Mouse (Mus musculus): ENCODE measurements around the gene N4bp2l1. TPM values are rescaled to one million over a fixed set of nuclear protein-coding genes. Genes with fewer than 3 reads are reported as not detected.
"Not testable (repeated sequence)": the region's sequence is repeated elsewhere in the genome, so short reads cannot be mapped to it uniquely, and the experiment has no call there.

Gene N4bp2l1
- total RNA-seq (2015; ENCODE audit: low replicate concordance) (21.3 and 36.5 TPM in 2 replicates), total RNA-seq (2017; ENCODE audit: low replicate concordance) (10.5 and 13.7 TPM in 2 replicates)

GRCm38 (mm10) chr5:150597088-150597487 is at the start of gene N4bp2l1:
Gene N4bp2l1 (minus strand): TSS chr5:150597188.
- no peak for ATAC-seq (replicated peaks; ENCODE audit: low FRiP score, poor library complexity, severe bottlenecking)

- ATAC-seq (replicated peaks; ENCODE audit: low FRiP score, poor library complexity, severe bottlenecking) = no peak
Observed at GRCm38 (mm10) chr5:150644926-150645325, 47.9 kb upstream of the N4bp2l1 start.

- ATAC-seq (replicated peaks; ENCODE audit: low FRiP score, poor library complexity, severe bottlenecking) = not testable (repeated sequence)
Observed at GRCm38 (mm10) chr5:150643390-150643789, 46.4 kb upstream of the N4bp2l1 start.

- ATAC-seq (replicated peaks; ENCODE audit: low FRiP score, poor library complexity, severe bottlenecking) = peak; percentile 83
Observed at GRCm38 (mm10) chr5:150641440-150641839, 44.5 kb upstream of the N4bp2l1 start.

- no peak for ATAC-seq (replicated peaks; ENCODE audit: low FRiP score, poor library complexity, severe bottlenecking)
Observed at GRCm38 (mm10) chr5:150629692-150630091, 32.7 kb upstream of the N4bp2l1 start.

GRCm38 (mm10) chr5:150629272-150629671 is 32.3 kb upstream of the N4bp2l1 start:
- no peak for ATAC-seq (replicated peaks; ENCODE audit: low FRiP score, poor library complexity, severe bottlenecking)

- ATAC-seq (replicated peaks; ENCODE audit: low FRiP score, poor library complexity, severe bottlenecking) = no peak
Observed at GRCm38 (mm10) chr5:150625528-150625927, 28.5 kb upstream of the N4bp2l1 start.

- no peak for ATAC-seq (replicated peaks; ENCODE audit: low FRiP score, poor library complexity, severe bottlenecking)
Observed at GRCm38 (mm10) chr5:150622792-150623191, 25.8 kb upstream of the N4bp2l1 start.

GRCm38 (mm10) chr5:150621592-150621991 is 24.6 kb upstream of the N4bp2l1 start:
- no peak for ATAC-seq (replicated peaks; ENCODE audit: low FRiP score, poor library complexity, severe bottlenecking)

- no peak for ATAC-seq (replicated peaks; ENCODE audit: low FRiP score, poor library complexity, severe bottlenecking)
Observed at GRCm38 (mm10) chr5:150620588-150621135, 23.7 kb upstream of the N4bp2l1 start.

- no peak for ATAC-seq (replicated peaks; ENCODE audit: low FRiP score, poor library complexity, severe bottlenecking)
Observed at GRCm38 (mm10) chr5:150618599-150619355, 21.8 kb upstream of the N4bp2l1 start.

GRCm38 (mm10) chr5:150616731-150617130 is 19.7 kb upstream of the N4bp2l1 start:
- ATAC-seq (replicated peaks; ENCODE audit: low FRiP score, poor library complexity, severe bottlenecking) = no peak

GRCm38 (mm10) chr5:150616216-150616615 is 19.2 kb upstream of the N4bp2l1 start:
- no peak for ATAC-seq (replicated peaks; ENCODE audit: low FRiP score, poor library complexity, severe bottlenecking)

GRCm38 (mm10) chr5:150614054-150614453 is 17.1 kb upstream of the N4bp2l1 start:
- ATAC-seq (replicated peaks; ENCODE audit: low FRiP score, poor library complexity, severe bottlenecking) = no peak

- ATAC-seq (replicated peaks; ENCODE audit: low FRiP score, poor library complexity, severe bottlenecking) = no peak
Observed at GRCm38 (mm10) chr5:150611697-150612096, 14.7 kb upstream of the N4bp2l1 start.

GRCm38 (mm10) chr5:150611136-150611535 is 14.1 kb upstream of the N4bp2l1 start:
- no peak for ATAC-seq (replicated peaks; ENCODE audit: low FRiP score, poor library complexity, severe bottlenecking)

GRCm38 (mm10) chr5:150607631-150608030 is 10.6 kb upstream of the N4bp2l1 start:
- no peak for ATAC-seq (replicated peaks; ENCODE audit: low FRiP score, poor library complexity, severe bottlenecking)

- ATAC-seq (replicated peaks; ENCODE audit: low FRiP score, poor library complexity, severe bottlenecking) = no peak
Observed at GRCm38 (mm10) chr5:150606131-150606530, 9.1 kb upstream of the N4bp2l1 start.

GRCm38 (mm10) chr5:150601441-150602230 is 4.6 kb upstream of the N4bp2l1 start:
- ATAC-seq (replicated peaks; ENCODE audit: low FRiP score, poor library complexity, severe bottlenecking) = peak; percentile 22; the same call in 1 of the 2 replicates

Measured in erythroblast, adult 5-6 weeks (primary cell).